Mouse (Mus musculus) cerebellum, adult (tissue): ENCODE measurements around the gene Pgpep1.

Experiments
- ATAC-seq: cut with Nextera tagmentation; 2 replicates; pipeline ENCODE4 v1.9.2; 2017; ENCODE audit warnings: mild to moderate bottlenecking, moderate library complexity, mixed read lengths; ENCODE audit not compliant: insufficient number of reproducible peaks, low FRiP score, low TSS enrichment

The Pgpep1 gene

GRCm38 (mm10) chr8:70660273-70660725 lies at the start of gene Pgpep1:
Pgpep1 (minus strand) TSS chr8:70660388.
- 0 out of 2 replicates have a peak, but pooled peaks have one; percentile 22 for ATAC-seq

DNA sequence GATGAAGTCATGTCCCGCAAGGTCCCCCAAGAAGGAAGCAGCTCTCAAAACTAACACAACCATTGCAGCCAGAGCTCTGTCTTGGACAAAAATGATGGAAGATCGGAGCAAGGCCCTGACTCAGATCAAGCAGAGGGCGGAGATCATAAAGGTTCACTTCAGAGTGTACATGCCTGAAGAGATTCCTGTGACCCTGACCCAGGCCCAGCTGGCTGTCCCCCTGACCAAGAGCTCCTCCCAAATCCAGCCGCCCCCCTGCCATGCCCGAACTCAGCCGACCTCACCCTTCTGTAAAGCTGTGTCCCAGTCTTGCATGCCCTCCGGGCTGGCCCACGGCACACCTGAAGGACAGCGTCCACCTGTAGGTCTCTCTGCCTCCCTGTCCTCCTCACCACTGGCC lies 49.6 kb upstream of the Pgpep1 start:
- ATAC-seq = no peak

DNA sequence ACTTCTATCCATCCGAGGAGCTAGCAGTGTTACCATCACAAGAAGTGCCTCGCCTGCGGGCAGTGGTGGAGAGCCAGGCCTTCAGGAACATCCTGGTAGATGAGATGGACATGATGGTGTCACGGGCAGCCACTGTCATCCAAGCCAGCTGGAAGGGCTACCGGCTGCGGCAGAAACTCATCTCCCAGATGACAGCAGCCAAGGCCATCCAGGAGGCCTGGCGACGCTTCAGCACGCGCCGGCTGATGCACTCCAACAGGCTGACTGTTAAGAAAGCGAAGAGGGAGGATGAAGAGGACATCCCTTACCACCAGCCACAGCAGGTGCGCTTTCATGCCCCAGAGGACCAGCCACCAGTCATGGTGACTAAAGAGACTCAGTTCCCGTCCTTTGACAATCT lies 48.1 kb upstream of the Pgpep1 start:
- ATAC-seq = no peak

GRCm38 (mm10) chr8:70703287-70703686 lies 43.1 kb upstream of the Pgpep1 start, which contains the start of gene Iqcn:
Iqcn (plus strand) TSS chr8:70703457.
- no peak for ATAC-seq

DNA sequence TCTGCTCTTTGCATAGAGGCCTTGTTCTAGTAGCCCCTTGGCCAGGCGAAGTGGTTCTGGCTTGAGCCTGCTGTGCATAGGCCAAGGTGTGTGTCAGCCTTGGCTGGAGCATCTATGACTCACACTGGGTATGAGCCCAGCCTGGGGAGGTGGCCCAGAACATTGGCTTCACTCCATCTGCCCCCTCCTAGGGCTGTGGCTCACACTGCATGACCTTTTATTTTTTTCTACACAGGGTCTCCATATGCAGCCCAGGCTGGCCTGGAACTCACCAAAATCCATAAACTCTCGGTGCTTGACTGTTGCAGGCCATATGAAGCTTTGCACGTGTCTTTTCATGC lies 42.6 kb upstream of the Pgpep1 start:
- ATAC-seq = peak; percentile 33; the same call in 1 of the 2 replicates

DNA sequence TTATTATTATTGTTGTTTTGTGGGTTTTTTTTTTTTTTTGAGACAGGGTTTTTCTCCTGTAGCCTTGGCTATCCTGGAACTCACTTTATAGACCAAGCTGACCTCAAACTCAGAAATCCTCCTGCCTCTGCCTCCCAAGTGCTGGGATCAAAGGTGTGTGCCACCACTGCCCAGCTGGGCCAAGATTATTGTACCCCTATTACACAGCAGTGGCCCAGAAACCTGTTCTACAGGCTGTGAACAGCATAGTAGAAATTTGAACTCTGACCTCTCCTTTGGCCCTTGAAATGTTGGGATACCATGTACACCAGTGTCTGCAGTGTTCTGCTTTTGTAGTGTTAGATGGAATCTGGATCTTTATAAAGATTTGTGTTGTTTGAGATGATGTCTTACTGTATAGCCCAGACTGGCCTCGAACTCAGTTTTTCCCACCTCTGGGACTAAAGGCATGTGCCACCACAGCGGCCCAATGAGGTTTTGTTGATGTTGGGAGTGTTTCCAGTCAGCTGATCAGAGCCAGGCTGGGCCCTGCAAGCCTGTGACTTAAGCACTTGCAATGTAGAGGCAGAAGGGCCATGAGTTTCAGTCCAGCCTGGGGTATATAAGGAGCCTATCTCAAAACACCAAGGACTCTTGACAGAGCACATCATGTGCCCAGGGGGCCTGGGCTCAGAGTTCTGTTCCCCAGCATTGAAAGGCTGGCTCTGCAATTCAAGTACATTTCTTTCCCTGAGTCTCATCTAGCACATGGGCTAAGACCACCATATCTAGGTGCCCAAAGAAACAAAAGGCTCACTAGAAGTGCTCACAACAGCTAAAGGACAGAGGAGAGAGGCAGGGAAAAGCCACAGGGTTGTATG lies 42.0 kb upstream of the Pgpep1 start:
- no peak for ATAC-seq

DNA sequence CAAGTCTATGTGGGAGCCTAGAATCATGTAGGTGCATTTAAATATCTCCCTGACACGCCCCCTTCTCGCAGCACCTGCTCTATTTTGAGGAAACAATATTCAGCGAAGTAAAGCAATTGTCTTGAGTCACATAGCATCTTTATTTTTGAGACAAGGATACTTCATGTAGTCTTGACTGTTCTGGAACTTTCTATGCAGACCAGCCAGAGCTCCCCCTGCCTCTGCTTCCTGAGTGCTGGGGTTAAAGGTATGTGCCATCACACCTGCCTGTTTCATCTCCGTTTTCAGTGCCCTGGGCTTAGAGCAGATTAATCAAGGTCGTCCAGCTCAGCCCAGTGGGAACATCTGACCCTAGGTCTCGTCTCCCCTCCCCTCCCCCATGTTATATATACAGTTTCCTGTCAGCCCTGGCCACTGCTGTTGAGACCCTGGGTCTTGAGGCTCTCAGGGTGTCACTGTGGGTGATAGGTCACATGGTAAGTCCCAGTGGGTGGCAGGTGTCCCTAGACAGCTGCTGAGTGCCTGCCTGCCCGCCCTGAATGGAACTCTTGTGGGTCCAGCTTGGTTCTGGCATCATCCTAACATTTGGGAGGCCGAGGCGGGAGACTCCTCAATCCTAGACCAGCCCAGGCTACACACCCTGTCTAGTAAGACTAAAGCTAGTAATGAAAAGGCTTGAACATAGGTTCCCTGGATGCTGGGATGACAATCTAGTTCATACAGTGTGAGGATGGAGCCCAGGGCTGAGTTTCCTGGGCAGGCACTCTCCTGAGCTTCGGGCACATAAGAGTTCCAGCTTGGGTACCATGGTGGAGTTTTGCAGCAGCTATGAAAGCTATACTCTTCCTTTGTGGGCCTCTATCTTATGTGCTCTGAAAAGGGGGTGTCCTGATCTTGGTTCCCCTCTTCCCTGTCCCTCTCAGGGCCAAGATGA lies 41.1 kb upstream of the Pgpep1 start:
- no peak for ATAC-seq

DNA sequence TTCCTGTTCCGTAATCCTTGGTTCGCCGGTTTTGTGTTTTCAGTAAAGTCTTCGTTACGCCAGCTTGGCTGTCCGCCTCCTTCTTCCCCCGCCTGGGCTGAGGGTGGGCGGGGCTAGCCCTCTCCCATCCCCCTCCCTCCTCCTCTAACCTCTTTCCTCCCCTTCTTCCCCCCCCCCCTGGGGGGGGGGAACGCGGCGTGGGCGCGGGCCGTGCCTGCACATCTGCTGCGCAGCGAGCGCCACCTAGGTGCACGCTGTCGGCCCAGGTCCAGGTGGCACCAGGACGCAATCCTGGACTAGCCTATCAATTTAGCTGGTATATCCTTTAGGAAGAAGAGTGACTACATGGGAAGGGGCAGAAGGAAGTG lies 40.4 kb upstream of the Pgpep1 start:
- no peak for ATAC-seq

GRCm38 (mm10) chr8:70699834-70700554 lies 39.8 kb upstream of the Pgpep1 start:
- no peak for ATAC-seq

- no peak for ATAC-seq
These were observed 39.1 kb upstream of the Pgpep1 start for GRCm38 (mm10) chr8:70699116-70699833.

DNA sequence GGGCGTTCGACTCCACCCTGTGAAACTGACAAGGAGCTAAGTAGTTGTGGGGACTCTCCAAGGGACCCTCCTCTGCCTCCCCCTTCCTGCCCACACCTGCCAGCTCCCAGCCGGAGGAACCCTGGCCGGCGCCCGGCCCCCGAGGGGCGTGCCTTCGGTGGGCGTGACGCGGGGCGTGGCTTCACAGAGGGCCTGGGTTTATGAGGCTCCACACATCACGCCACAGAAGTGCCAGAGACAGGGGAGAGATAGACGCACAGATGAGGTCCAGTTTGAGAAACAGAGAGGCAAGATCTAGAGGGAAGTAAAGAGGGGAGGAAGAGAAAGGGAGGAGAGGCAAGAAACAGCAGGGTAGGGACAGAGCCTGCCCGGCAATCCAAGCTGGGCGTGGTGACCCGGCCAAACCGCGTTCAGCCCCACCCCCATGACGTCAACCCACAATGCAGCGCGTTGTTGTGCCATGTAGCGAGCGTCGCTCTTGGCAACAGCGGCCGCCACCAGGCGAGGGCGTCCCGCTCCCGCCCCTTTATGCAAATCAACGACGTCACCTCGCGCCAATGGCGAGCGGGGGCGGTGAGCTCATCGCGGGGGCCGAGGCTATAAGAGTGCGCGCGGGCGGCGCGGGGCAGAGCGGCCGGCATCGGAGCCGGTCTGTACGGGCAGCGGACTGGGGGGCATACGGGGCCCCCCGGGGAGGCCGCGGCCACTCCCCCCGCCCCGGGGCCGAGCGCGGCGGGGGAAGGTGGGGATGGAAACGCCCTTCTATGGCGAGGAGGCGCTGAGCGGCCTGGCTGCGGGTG lies 38.3 kb upstream of the Pgpep1 start, which contains the start of gene Jund:
Gene Jund, plus strand, starts transcription at position 640 of the 800 bp plus-strand sequence.
- ATAC-seq = peak; percentile 62

GRCm38 (mm10) chr8:70697366-70698250 lies 37.4 kb upstream of the Pgpep1 start:
- no peak for ATAC-seq

DNA sequence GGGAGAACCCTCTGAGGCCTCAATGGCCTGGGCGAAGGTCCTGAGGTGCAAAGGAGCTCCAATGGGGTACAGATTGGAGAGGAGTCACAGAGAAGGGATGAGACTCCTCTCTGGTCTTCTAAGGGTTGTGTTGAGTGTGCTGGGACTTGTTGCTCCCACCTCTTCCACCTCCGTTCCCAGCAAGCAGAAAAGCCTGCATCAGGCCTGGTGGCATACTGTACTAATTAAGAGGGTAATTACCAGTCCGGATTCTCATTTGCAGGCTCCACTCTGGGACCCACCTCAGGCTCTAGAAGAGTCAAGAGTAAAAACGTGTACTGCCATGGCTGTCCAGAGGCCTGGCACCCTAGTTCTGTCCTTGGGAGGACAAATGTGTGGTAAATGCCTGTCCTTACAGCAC lies 36.8 kb upstream of the Pgpep1 start:
- no peak for ATAC-seq

DNA sequence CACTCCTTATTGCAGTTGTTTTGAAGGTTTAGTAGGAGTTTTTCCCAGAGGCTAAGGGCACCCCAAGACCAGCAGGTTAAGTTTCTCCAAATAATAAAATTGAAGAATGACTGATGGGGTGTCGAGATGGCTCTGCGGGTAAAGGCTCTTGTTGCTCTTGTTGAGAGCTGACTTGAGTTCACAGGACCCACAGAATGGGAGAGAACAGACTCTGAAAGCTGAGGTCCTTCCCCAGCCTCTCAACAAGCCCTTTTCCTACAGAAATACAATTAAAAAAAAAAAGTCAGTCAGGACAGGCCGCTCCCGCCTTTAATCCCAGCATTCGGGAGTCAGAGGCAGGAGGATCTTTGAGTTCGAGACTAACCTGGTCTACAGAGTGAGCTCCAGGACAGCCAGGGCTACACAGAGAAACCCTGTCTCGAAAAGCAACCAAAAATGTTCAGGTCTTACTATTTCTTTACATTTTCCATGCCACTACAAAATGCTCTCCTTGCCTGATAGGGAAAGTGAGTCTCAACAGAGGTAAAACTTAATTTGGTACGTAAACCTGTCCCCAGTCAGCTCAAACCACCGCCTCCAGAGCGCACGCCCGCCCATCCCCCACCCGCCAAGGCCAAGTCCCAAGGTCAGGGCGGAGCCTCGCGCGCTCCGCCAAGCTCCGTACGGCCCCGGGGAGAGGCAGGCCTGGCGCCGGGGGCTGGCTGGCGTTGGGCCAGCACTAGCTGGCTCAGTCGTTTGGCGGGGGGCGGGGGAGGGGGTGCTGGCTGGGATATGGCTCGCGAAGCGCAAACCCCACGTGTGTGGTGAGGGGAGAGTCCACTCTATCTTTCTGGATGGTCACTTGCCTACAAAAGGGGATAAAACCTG lies 36.1 kb upstream of the Pgpep1 start:
- ATAC-seq = no peak

- no peak for ATAC-seq
These were observed 35.3 kb upstream of the Pgpep1 start for GRCm38 (mm10) chr8:70695318-70696018.

GRCm38 (mm10) chr8:70693636-70694035 lies 33.4 kb upstream of the Pgpep1 start:
- no peak for ATAC-seq
